Mouse (Mus musculus) midbrain, embryonic 15.5 days (tissue): ENCODE results near the gene Pik3cd. TPM values are rescaled to one million over a fixed set of nuclear protein-coding genes. Genes with fewer than 3 reads are reported as not detected.
"Not testable (repeated sequence)": the region's sequence is repeated elsewhere in the genome, so short reads cannot be mapped to it uniquely, and the experiment has no call there.

Experiments
- ATAC-seq: fragments of 200-750 bp; cut with Nextera tagmentation; replicated peaks from 2 replicates; pipeline ENCODE4 v1.8.0; 2017; ENCODE audit warnings: moderate TSS enrichment
- H3K27ac ChIP-seq: fragments of 300-500 bp; sonication (generic); 2 replicates; pipeline ENCODE4 v1.5.1; 2015; ENCODE audit warnings: mild to moderate bottlenecking, inconsistent platforms
- H3K27me3 ChIP-seq: fragments of 300-500 bp; sonication (generic); replicated peaks from 2 replicates; pipeline ENCODE4 v1.6.1; 2015; ENCODE audit warnings: inconsistent platforms
- H3K36me3 ChIP-seq: fragments of 300-500 bp; sonication (generic); replicated peaks from 2 replicates; pipeline ENCODE4 v1.6.1; 2015; ENCODE audit warnings: inconsistent platforms
- H3K4me1 ChIP-seq: fragments of 300-500 bp; sonication (generic); 2 replicates; pipeline ENCODE4 v1.6.1; 2015; ENCODE audit warnings: inconsistent platforms
- H3K4me2 ChIP-seq: fragments of 300-500 bp; sonication (generic); 2 replicates; pipeline ENCODE4 v1.6.1; 2015; ENCODE audit warnings: inconsistent platforms, mild to moderate bottlenecking, moderate library complexity
- H3K4me3 ChIP-seq: fragments of 300-500 bp; sonication (generic); 2 replicates; pipeline ENCODE4 v1.5.1; 2015; ENCODE audit warnings: mild to moderate bottlenecking, inconsistent platforms
- H3K9ac ChIP-seq: fragments of 300-500 bp; sonication (generic); 2 replicates; pipeline ENCODE4 v1.6.1; 2015; ENCODE audit warnings: mild to moderate bottlenecking, inconsistent platforms
- H3K9me3 ChIP-seq: fragments of 300-500 bp; sonication (generic); 2 replicates; pipeline ENCODE4 v1.6.1; 2016; ENCODE audit warnings: inconsistent platforms
- WGBS: fragments of 180-500 bp; shearing (Covaris S2); methylation state at CpG from one replicate; pipeline ENCODE4 v1.1.7; 2015; ENCODE audit warnings: mixed read lengths; 5-methylcytosine and 5-hydroxymethylcytosine counted together
- polyA plus RNA-seq: library from polyadenylated mRNA; unstranded; fragments of >200 nt; fragmentation: Nextera tagmentation; extraction: Ambion mirVana; gene quantifications from 2 replicates; pipeline ENCODE4 v1.2.1, GENCODE M21; 2015

The Pik3cd gene
- polyA plus RNA-seq, 1 experiment from 2014 or later: 15.5 TPM

DNA sequence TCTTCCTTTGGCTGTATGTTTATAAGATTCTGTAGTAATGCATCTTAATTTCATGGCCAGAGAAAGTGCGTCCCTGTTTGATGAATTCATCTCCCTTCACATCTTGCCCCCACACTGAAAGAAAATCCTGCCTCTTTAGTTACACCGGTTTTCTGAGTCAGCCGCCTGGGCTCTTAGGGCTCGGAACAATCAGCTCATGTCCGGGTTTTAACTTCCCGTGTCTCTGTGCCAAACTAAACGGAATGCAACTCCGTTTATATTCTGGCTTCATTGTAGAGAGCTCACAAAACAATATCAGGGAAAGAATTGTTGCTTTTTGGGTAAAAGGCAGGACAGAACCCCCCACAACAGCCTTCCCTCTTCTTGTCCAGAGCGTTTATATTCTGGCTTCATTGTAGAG lies 73.6 kb downstream of the Pik3cd start:
- WGBS: 59% methylated on average over 9 of the region's 9 CpGs
- Histone ChIP-seq H3K4me1 (peaks cover 14% of the 10 kb centered on the region), H3K9me3 (no peaks in the 10 kb centered on the region), H3K4me2 (no peak overlapping the region), H3K36me3 (peaks cover 22% of the 10 kb centered on the region), H3K9ac (no peak overlapping the region), H3K27ac (no peak overlapping the region), H3K27me3 (no peaks in the 10 kb centered on the region), H3K4me3 (no peak overlapping the region)
- no peak for ATAC-seq

GRCm38 (mm10) chr4:149628372-149628771 lies 74.0 kb downstream of the Pik3cd start:
- Histone ChIP-seq H3K4me3 (no peak overlapping the region), H3K9ac (no peak overlapping the region), H3K4me2 (no peak overlapping the region), H3K36me3 (peaks cover 17% of the 10 kb centered on the region), H3K27ac (no peak overlapping the region), H3K27me3 (no peaks in the 10 kb centered on the region), H3K4me1 (peaks cover 14% of the 10 kb centered on the region), H3K9me3 (no peaks in the 10 kb centered on the region)
- WGBS: 77% methylated on average over 10 of the region's 10 CpGs
- no peak for ATAC-seq

DNA sequence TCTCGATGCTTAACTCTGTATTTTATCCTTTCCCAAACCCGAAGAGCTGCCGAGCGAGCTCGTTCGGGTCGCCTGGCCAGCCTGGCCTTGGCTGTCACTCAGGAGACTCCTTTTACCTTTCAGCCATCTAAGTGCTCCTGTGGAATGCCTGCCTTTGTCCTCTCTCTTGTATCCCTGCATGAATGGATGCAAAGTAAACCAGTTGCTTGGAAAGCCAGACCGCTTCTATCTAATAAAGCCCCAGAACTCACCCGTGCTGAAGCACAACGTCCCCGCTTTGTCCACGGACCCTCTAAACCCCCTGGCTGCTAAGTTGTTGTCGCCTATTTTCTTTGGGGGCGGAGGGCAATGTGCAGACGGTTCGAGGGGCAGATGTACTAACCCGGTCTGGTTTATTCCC lies 75.6 kb downstream of the Pik3cd start:
- 30% methylated on average over 17 of the region's 17 CpGs for WGBS
- Histone ChIP-seq H3K9me3 (no peaks in the 10 kb centered on the region), H3K4me1 (peaks cover 14% of the 10 kb centered on the region), H3K36me3 (0 out of 2 replicates have a peak, but pooled peaks cover 7% of the 10 kb centered on the region), H3K9ac (no peak overlapping the region), H3K4me2 (no peak overlapping the region), H3K4me3 (no peak overlapping the region), H3K27ac (no peak overlapping the region; the same call in 1 of the 2 replicates), H3K27me3 (no peaks in the 10 kb centered on the region)
- ATAC-seq: no peak

GRCm38 (mm10) chr4:149623711-149624110 lies 78.7 kb downstream of the Pik3cd start:
- H3K4me3 ChIP-seq: no peak overlapping the region
- no peak overlapping the region for H3K9ac ChIP-seq
- H3K36me3 ChIP-seq: no peaks in the 10 kb centered on the region
- no peak for ATAC-seq
- H3K4me2 ChIP-seq: no peak overlapping the region
- H3K4me1 ChIP-seq: peaks cover 17% of the 10 kb centered on the region
- H3K27me3 ChIP-seq: no peaks in the 10 kb centered on the region
- no peak overlapping the region for H3K27ac ChIP-seq
- 83% methylated on average over 5 of the region's 5 CpGs for WGBS
- H3K9me3 ChIP-seq: no peaks in the 10 kb centered on the region

DNA sequence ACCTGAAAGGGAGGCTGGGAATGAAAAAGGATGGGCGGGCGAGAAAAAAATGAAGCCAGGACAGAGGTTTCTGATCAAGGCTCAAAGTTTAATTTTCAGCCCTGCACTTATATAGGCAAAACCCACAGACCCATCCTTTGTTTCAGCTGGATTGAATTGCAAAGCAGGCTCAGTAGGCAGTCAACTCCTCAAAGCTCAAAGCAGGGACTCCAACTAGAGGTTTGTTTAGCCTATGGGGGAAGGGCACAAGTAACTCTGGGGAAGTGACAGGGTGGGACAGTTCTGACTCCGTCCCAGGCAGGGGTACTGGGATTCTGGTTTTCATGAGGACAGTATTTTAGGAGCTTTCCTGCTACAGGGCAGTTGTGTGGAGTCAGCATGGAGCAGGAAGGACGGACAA lies 81.1 kb downstream of the Pik3cd start:
- ATAC-seq: no peak
- WGBS: 43% methylated on average over 4 of the region's 4 CpGs
- H3K4me3 ChIP-seq: no peak overlapping the region
- H3K27me3 ChIP-seq: no peaks in the 10 kb centered on the region
- no peak overlapping the region for H3K27ac ChIP-seq
- H3K4me1 ChIP-seq: peaks cover 3% of the 10 kb centered on the region; the same call in 1 of the 2 replicates
- H3K4me2 ChIP-seq: no peak overlapping the region
- no peak overlapping the region for H3K9ac ChIP-seq
- peaks cover 3% of the 10 kb centered on the region; the same call in 1 of the 2 replicates for H3K36me3 ChIP-seq
- no peaks in the 10 kb centered on the region for H3K9me3 ChIP-seq

DNA sequence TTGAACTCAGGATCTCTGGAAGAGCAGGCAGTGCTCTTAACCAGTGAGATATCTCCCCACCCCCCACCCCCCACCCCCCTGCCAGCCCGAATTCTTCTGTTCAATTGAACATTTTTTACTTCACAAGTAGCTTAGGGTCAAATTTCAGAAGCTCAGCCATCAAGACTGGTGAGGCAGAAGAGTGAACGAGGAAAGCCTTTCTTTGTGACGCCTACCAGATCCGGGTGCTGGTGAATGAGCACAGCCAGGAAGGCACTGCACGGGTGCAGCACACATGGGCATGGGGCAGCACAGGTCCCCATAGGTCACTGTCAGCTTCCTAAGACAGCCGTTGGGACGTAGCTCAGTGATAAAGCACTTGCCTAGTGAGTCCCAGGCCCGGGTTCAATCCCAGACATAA lies 82.4 kb downstream of the Pik3cd start:
- 24% methylated on average over 8 of the region's 8 CpGs for WGBS

DNA sequence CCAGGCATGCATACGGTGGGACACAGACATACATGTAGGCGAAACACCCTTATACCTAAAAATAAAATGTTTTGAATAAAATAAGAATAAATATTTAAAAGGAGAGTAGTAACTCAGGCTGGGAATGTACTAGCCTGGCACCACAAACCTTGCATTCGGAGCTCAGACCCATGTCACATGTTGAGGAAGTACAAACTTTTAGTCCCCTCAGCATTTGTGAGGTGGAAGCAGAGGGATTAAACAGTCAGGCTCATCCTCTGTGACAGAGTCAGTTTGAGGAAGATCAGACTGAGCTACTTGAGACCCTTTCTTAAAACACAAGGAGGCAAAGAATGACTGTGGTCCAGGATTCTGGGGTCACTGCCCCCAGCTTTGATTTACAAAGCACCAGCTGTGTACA lies 85.4 kb downstream of the Pik3cd start:
- H3K9ac ChIP-seq, H3K4me2 ChIP-seq, H3K4me3 ChIP-seq, ATAC-seq, H3K27me3 ChIP-seq, H3K9me3 ChIP-seq, H3K36me3 ChIP-seq, H3K4me1 ChIP-seq, H3K27ac ChIP-seq: not testable (repeated sequence)
- 93% methylated on average over 3 of the region's 3 CpGs for WGBS

More for the DNA sequence above, 82.4 kb downstream of the Pik3cd start:
- Histone ChIP-seq H3K4me3 (no peak overlapping the region), H3K9ac (no peak overlapping the region), H3K36me3 (peaks cover 4% of the 10 kb centered on the region; the same call in 1 of the 2 replicates), H3K4me2 (no peak overlapping the region), H3K9me3 (no peaks in the 10 kb centered on the region), H3K27ac (no peak overlapping the region), H3K27me3 (no peaks in the 10 kb centered on the region), H3K4me1 (peaks cover 3% of the 10 kb centered on the region; the same call in 1 of the 2 replicates)
- ATAC-seq: no peak

DNA sequence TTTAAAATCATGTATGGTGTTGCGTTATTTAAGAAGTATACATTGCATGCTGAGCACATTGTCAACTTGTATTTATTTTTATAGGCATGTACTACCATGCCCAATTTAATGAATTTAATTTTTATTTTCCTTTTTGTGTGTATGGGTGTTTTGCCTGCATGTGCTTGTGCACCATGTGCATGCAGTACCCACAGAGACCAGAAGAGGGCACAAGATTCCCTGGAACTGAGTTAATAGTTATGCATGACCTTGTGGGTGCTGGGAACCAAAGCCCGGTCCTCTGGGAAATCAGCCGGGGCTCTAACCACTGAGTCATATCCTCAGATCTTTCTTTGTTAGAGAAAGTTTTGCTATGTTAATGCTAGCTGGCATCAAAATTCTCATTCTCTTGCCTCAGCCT lies 87.5 kb downstream of the Pik3cd start:
- 0 out of 2 replicates have a peak, but pooled peaks cover 2% of the 10 kb centered on the region for H3K4me1 ChIP-seq
- no peaks in the 10 kb centered on the region for H3K27me3 ChIP-seq
- no peak overlapping the region for H3K4me3 ChIP-seq
- H3K4me2 ChIP-seq: no peak overlapping the region
- H3K27ac ChIP-seq: no peak overlapping the region
- WGBS: 96% methylated on average over 3 of the region's 3 CpGs
- no peak for ATAC-seq
- no peak overlapping the region for H3K9ac ChIP-seq
- H3K9me3 ChIP-seq: no peaks in the 10 kb centered on the region
- H3K36me3 ChIP-seq: peaks cover 6% of the 10 kb centered on the region; the same call in 1 of the 2 replicates

GRCm38 (mm10) chr4:149613497-149613896 lies 88.9 kb downstream of the Pik3cd start:
- not testable (repeated sequence) for H3K27ac ChIP-seq, ATAC-seq, H3K4me2 ChIP-seq, H3K4me1 ChIP-seq, H3K4me3 ChIP-seq, H3K27me3 ChIP-seq, H3K36me3 ChIP-seq, H3K9ac ChIP-seq, H3K9me3 ChIP-seq
- WGBS: 75% methylated on average over 6 of the region's 6 CpGs

DNA sequence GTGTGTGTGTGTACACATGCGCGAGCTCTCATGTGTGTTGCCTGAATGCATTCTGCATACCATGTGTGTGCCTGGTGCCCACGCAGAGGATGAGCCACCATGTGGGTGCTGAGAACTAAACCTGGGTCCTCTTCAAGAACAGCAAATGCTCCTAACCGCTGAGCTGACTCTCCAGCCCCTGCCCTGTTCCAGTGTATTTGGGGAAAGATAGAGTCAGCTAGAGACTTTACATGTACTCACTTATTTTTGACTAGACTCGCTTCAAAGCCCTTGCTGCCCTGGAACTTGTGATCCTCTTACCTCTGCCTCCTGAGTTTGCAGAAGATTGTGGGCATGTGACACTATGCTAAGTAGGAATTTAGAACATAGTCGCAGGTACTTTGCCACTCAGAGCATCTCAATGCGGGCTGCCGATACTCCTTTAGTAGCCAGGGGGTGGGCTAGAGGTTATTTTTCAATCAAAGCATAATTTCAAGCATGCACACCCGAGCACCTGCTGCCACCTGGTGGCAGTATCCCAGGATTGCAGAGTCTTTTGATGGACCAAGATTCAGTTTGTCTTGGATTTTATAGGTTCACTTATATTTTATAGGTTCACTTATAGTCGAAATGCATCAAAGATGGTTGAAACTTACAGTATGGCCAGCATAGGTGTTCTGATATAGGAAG lies 90.9 kb downstream of the Pik3cd start:
- WGBS: 47% methylated on average over 10 of the region's 10 CpGs

GRCm38 (mm10) chr4:149609256-149610025 lies 92.9 kb downstream of the Pik3cd start:
- ATAC-seq: no peak
- Histone ChIP-seq H3K9me3 (no peaks in the 10 kb centered on the region), H3K9ac (no peak overlapping the region), H3K27ac (no peak overlapping the region), H3K36me3 (no peaks in the 10 kb centered on the region), H3K27me3 (no peaks in the 10 kb centered on the region), H3K4me1 (peaks cover 33% of the 10 kb centered on the region), H3K4me2 (no peak overlapping the region), H3K4me3 (no peak overlapping the region)
- WGBS: 58% methylated on average over 8 of the region's 8 CpGs

More for the DNA sequence above, 90.9 kb downstream of the Pik3cd start:
- no peak overlapping the region for H3K4me2 ChIP-seq
- no peak overlapping the region for H3K27ac ChIP-seq
- no peaks in the 10 kb centered on the region for H3K9me3 ChIP-seq
- no peaks in the 10 kb centered on the region for H3K27me3 ChIP-seq
- peaks cover 23% of the 10 kb centered on the region for H3K4me1 ChIP-seq
- H3K36me3 ChIP-seq: peaks cover 5% of the 10 kb centered on the region; the same call in 1 of the 2 replicates
- no peak for ATAC-seq
- H3K9ac ChIP-seq: no peak overlapping the region
- no peak overlapping the region for H3K4me3 ChIP-seq

DNA sequence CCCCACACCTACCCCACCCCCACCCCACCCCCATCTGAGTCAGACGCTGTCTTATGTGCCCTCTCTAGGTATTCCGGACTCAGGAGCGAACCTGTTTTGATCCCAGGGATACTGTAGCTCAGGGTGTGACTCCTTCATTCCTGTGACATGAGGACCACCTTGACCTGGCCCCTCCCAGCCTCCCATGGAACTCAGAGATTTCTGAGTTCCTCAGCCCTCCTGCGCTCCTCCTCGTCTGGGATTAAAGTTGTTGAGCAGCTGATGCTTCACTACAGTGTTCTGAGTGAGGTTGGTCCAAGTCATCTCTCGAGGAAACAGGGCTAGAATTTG lies 94.1 kb downstream of the Pik3cd start:
- Histone ChIP-seq H3K27ac (no peak overlapping the region), H3K4me3 (no peak overlapping the region), H3K27me3 (no peaks in the 10 kb centered on the region), H3K9ac (no peak overlapping the region), H3K4me2 (no peak overlapping the region), H3K36me3 (no peaks in the 10 kb centered on the region), H3K4me1 (peaks cover 33% of the 10 kb centered on the region), H3K9me3 (no peaks in the 10 kb centered on the region)
- ATAC-seq: no peak
- 87% methylated on average over 6 of the region's 6 CpGs for WGBS
